Mouse (Mus musculus) cortical plate, adult 2 months (tissue): ENCODE results near the gene Gk.

Experiments
- CTCF ChIP-seq: fragments of 200-500 bp; IDR thresholded peaks from 2 replicates; pipeline ENCODE4 v1.5.1; 2011; ENCODE audit warnings: mild to moderate bottlenecking, control low read depth, low read length; ENCODE audit not compliant: insufficient read depth; ENCODE audit errors: extremely low read depth
- POLR2A ChIP-seq: fragments of 200-500 bp; IDR thresholded peaks from 2 replicates; pipeline ENCODE4 v1.6.1; 2011; ENCODE audit warnings: mild to moderate bottlenecking, low read length, control low read depth; ENCODE audit not compliant: insufficient read depth; ENCODE audit errors: extremely low read depth

DNA sequence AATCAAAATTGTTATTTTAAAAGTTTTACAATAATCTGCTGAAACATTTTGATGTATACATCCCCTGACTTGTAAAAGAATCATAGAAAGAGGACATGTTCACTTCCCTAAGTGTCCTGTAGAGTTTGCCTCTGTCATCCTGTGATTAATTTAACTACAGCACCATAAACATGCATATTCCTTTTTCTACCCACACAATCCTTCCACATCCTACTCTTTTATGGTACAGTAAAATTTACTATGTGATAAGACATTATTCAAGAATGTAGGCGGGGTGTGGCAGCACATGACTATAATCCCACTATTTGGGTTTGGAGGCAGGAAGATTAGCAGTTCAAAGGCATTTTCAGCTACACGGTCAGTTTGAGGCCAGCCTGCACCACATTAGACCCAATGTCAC is 8.0 kb downstream of the Gk start:
- TF ChIP-seq CTCF (no peak), POLR2A (no peak)
